Mouse (Mus musculus): Measurements from ENCODE around the gene Serpinf1.
A peak's percentile ranks its signal among the peaks of the same experiment; 100 is the strongest.
"Not testable (repeated sequence)": the region's sequence is repeated elsewhere in the genome, so short reads cannot be mapped to it uniquely, and the experiment has no call there.

Serpinf1 gene

DNA sequence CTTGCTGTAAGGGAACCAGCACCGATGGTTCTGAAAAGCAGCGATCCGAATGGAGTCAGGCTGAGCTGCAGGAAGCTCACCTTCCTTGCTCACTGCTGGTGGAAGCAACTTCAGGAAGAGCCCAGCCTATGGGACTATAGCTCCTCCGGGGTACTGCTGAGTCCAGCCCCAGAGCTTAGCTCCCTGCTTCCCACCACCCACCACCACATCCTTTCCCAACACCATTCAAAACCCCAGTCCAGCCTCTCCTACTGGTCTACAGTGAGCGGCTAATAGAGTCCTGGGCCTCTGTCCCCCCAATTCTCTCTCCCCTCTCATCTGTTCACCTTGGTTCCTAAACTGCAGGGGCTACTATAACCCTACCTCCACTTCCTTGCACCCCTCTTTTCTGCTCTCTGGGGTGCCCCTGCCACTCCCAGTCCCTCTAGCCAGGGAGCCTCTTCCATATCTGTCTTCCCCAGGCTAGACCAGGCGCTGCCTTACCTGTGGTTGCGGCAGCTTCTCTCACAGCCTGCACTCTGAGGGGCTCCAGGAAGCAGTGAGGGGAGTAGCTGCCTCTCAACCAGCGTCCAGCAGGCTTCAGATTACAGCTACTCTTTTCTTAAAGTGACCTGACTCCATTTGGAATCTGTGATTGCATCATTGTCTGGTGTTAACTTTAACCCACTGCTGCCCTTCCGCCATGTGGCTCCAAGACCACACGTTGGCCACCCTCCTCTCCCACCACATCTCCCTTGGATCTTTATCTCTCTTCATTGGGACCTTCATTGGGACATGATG lies at the start of gene Serpinf1:
Serpinf1 (minus strand) TSS at position 689 of the 780 bp plus-strand sequence.
- no peak for DNase-seq

DNA sequence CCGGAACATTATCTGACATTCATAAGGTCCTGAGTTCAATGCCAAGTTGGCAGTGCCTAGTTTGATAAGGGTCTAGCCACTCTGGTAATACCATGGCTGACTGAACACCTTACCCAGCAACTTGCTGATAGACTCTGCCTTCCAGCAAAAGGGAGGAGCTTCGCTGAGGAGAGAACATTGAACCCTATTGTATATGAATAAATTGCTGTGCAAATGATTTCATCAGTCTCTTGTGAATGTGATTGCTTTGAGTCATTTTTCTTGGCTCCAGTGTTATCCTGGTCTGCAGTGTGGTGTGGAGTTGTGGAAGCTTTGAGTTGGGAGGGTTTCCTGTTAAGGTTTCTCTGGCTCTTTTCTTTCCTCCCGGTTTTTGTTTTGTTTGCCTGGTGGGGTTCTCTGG lies 48.2 kb upstream of the Serpinf1 start:
- no peak for DNase-seq

- no peak for DNase-seq
Observed at GRCm38 (mm10) chr11:75469261-75469660, 46.8 kb upstream of the Serpinf1 start.

DNA sequence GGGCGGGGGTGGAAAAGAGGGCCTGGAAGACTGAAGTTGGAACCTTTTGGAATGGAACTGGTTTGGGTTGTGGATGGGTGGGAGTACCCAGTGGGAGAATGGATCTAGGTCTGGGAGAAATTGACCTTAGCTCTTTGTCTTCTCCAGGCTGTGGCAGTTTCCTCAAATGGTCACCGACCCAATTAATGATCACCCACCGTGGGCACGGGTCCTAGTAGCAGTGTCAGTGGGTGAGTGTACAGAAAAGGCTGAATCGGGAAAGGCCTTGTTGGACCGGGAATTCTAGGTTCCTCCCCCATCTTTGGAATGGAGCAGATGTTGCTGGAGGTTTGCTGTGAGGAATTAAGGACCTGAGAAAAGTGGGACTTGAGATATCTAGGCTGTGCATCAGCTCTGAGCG lies 45.9 kb upstream of the Serpinf1 start:
- DNase-seq: no peak

GRCm38 (mm10) chr11:75467512-75468215 lies 45.2 kb upstream of the Serpinf1 start:
- DNase-seq: peak; percentile 68 to 77

GRCm38 (mm10) chr11:75466731-75467505 lies 44.4 kb upstream of the Serpinf1 start:
- DNase-seq: no peak

GRCm38 (mm10) chr11:75465051-75465450 lies 42.5 kb upstream of the Serpinf1 start:
- no peak for DNase-seq

GRCm38 (mm10) chr11:75464417-75464816 lies 41.9 kb upstream of the Serpinf1 start:
- no peak for DNase-seq

- no peak for DNase-seq
Observed at GRCm38 (mm10) chr11:75463624-75464023, 41.1 kb upstream of the Serpinf1 start.

- DNase-seq: peak; percentile 90 to 94
Observed at GRCm38 (mm10) chr11:75462865-75463336, 40.4 kb upstream of the Serpinf1 start.

DNA sequence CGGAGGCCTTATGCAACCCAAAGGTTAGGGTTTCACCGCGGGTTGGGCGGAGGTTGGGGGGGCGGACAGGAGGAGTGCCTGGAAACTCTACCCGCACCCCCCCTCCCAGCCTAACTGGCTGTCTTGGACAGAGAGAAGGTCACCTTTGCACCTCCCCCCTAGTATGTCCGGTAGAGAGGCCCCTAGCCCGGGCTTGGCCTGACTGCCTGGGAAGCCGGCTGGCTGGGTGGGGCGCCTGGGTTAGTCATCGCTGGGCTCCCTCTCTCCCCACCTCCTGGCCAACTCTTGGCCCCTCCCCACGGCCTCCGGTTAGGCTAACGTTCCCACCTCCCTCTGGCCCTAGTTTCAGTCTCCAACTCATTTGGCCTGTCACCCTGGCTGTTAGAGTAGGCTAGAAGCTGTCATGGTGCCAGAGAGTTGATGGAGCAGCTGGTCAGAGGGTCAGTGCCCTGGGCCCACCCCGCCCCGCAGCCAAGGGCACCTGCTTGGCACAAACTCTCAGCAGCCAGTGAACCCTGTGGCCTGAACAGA lies 39.8 kb upstream of the Serpinf1 start:
- DNase-seq: peak; percentile 82 to 84

- DNase-seq: no peak
Observed at GRCm38 (mm10) chr11:75461743-75462252, 39.3 kb upstream of the Serpinf1 start.

GRCm38 (mm10) chr11:75460844-75461742 lies 38.6 kb upstream of the Serpinf1 start, which contains the start of gene Tlcd2:
Tlcd2 (plus strand) TSS chr11:75461715.
- DNase-seq: peak; percentile 100

DNA sequence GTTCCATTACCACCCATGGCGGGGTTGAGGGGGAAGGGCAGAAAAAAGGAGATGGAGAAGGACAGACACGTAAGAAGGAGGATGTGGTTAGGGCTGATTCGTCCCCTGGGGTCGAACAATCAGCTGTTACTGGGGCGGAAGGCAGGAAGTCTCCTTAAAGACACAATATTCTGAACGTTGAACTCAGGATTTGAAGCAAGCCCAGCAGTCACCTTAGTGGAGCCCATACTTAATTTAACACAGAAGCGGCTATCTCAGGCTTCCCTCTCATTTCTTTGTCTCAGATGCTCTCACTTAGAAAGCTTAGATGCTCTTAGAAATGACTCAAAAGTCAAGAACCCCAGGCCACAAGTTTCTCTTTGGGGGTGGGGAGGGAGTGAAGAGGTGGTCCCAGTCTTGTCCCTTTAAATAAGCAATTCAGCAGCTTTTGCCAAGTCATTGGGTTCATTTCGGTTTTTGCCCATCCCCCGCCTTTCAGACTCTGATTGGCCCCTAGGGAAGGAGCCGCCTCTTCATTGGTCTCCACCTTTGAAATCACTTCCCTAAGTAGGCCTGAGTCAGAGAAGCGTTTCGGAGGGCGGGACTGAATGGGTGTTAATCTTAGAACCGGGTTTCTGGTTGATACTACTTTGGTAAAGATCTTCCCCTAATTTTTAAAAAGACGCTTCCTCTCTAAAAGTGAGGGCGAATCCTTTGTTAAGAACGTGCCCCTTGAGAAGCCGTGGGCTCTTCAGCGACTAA lies 37.8 kb upstream of the Serpinf1 start:
- DNase-seq: peak; percentile 92 to 93

GRCm38 (mm10) chr11:75459751-75460102 lies 37.2 kb upstream of the Serpinf1 start:
- DNase-seq: no peak

- DNase-seq: no peak
Observed at GRCm38 (mm10) chr11:75459141-75459711, 36.7 kb upstream of the Serpinf1 start.

GRCm38 (mm10) chr11:75458628-75459041 lies 36.1 kb upstream of the Serpinf1 start:
- DNase-seq: no peak

- peak in 1 of 2 experiments; percentile 56 for DNase-seq
Observed at GRCm38 (mm10) chr11:75458169-75458568, 35.7 kb upstream of the Serpinf1 start.

GRCm38 (mm10) chr11:75456440-75456871 lies 34.0 kb upstream of the Serpinf1 start:
- DNase-seq: no peak

- DNase-seq: not testable (repeated sequence)
Observed at GRCm38 (mm10) chr11:75455971-75456370, 33.5 kb upstream of the Serpinf1 start.
